Mouse (Mus musculus): ENCODE measurements at regions not wholly inside any gene's neighbourhood (a gene's known extent, or its start where the extent isn't known, plus 50 kb on each side); places are given as distances from the start of the nearest gene placed in this dataset.
A peak's percentile ranks its signal among the peaks of the same experiment; 100 is the strongest.

DNA sequence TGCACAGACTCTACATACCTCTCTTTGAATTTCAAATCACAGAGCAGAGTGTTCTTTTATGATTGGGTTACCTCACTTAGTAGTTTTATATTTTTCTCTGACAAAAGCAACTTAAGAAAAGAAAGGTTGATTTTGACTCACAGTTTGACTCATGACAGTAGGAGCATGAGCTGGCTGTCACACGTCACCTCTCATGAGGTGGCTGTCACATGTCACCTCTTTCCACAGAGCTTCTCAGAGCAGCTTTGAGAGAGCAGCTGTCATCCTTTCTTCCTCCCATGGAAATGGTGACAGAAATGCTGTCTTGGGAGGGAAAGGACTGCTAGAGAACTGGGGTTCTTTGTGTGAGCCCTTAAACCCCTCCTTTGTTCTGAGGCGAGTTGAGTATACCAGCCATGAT lies 133.4 kb downstream of the Gm5447 start:
- H3K36me3 ChIP-seq (ENCODE audit: control insufficient read depth, insufficient read depth, low read length) = no peaks in the 10 kb centered on the region
- no peak for DNase-seq
- H3K9ac ChIP-seq (ENCODE audit: low read depth, low read length) = no peak overlapping the region
- H3K4me1 ChIP-seq (ENCODE audit: control insufficient read depth, insufficient read depth, low read length) = no peaks in the 10 kb centered on the region
- H3K27ac ChIP-seq = no peak overlapping the region
- TF ChIP-seq CTCF (IDR thresholded peaks at IDR 0.05) (no peak), POLR2A (IDR thresholded peaks at IDR 0.05; ENCODE audit: insufficient read depth, low read depth, low read length) (no peak), EP300 (IDR thresholded peaks at IDR 0.05; ENCODE audit: insufficient read depth, low read depth, low read length) (no peak)
- intact Hi-C loops (cut with DNase I) = no loop called here
- WGBS = 58% methylated on average over 2 of the region's 2 CpGs
- H3K27me3 ChIP-seq (ENCODE audit: control insufficient read depth, insufficient read depth, low read length) = no peaks in the 10 kb centered on the region
- H3K4me3 ChIP-seq = no peak overlapping the region
- H3K79me2 ChIP-seq (replicated peaks; ENCODE audit: control insufficient read depth, insufficient read depth, low read length) = no peaks in the 10 kb centered on the region

GRCm38 (mm10) chr13:31109231-31109630 lies 135.2 kb downstream of the Gm5447 start:
- no peaks in the 10 kb centered on the region for H3K79me2 ChIP-seq (replicated peaks; ENCODE audit: control insufficient read depth, insufficient read depth, low read length)

DNA sequence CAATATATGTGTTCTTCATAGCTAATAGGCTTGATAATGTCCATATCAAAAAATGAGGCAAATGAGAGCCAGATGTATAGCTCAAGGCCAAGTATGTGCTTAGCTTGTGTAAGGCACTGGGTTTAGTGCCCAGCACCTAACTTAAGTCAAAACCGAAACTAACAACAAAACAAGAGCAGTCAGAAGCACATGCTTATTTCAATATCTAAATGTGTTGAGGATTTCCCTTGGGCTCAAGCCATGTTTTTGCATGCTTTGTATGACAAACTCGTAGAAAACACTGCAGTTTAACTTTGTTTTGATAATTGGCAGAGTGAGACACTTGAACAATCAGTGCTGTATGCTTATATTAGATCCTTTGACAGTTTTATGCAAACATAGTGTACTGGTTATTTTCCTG lies 148.7 kb downstream of the Gm5447 start:
- no peak for TF ChIP-seq POLR2A (IDR thresholded peaks at IDR 0.05; ENCODE audit: insufficient read depth, low read depth, low read length)
- 56% methylated on average over 2 of the region's 2 CpGs for WGBS
- intact Hi-C loops (cut with DNase I) = no loop called here
- Histone ChIP-seq H3K36me3 (ENCODE audit: control insufficient read depth, insufficient read depth, low read length) (no peaks in the 10 kb centered on the region), H3K9ac (ENCODE audit: low read depth, low read length) (no peak overlapping the region), H3K79me2 (replicated peaks; ENCODE audit: control insufficient read depth, insufficient read depth, low read length) (no peaks in the 10 kb centered on the region), H3K4me3 (no peak overlapping the region), H3K4me1 (ENCODE audit: control insufficient read depth, insufficient read depth, low read length) (no peaks in the 10 kb centered on the region), H3K27ac (no peak overlapping the region), H3K27me3 (ENCODE audit: control insufficient read depth, insufficient read depth, low read length) (no peaks in the 10 kb centered on the region)
- DNase-seq = no peak

More at GRCm38 (mm10) chr13:31109231-31109630, 135.2 kb downstream of the Gm5447 start:
- intact Hi-C loops (cut with DNase I) = no loop called here
- Histone ChIP-seq H3K4me1 (ENCODE audit: control insufficient read depth, insufficient read depth, low read length) (no peaks in the 10 kb centered on the region), H3K27me3 (ENCODE audit: control insufficient read depth, insufficient read depth, low read length) (no peaks in the 10 kb centered on the region), H3K27ac (no peak overlapping the region), H3K4me3 (no peak overlapping the region), H3K9ac (ENCODE audit: low read depth, low read length) (no peak overlapping the region), H3K36me3 (ENCODE audit: control insufficient read depth, insufficient read depth, low read length) (no peaks in the 10 kb centered on the region)
- 49% methylated on average over 2 of the region's 2 CpGs for WGBS
- no peak for TF ChIP-seq CTCF (IDR thresholded peaks at IDR 0.05)
- no peak for DNase-seq

DNA sequence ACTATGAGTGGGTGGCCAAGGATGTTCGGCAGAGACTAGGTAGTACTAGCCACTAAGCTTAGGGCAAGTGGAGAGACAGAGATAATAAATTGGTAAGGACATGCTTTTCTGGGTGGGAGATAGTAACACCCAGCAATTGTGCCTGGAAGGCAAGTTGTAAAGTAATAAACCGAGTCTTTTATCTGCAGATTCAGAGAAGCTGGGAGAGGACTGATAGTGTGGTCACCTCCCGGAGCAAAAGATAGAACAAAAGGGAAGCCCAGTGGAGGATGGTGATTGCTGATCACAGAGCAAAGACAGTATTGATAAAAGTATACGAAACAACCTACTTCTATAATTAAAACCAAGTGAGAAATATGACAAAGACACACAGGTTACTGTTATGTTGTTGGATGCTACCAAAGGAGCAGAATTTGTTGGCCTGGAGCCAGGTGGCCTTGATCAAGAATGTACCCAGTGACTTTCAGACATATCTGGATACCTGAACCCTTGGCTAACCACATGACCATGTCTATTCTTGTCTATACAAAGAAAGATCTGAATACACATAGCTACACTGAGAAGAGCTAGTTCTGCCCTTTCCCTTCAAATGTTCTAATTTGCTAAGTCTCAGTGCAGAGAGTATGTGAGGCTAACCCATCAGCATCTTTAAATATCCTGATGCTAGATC lies 150.7 kb downstream of the Gm5447 start:
- no peaks in the 10 kb centered on the region for H3K79me2 ChIP-seq (replicated peaks; ENCODE audit: control insufficient read depth, insufficient read depth, low read length)
- no peak for TF ChIP-seq CTCF (IDR thresholded peaks at IDR 0.05)
- no peak for TF ChIP-seq POLR2A (IDR thresholded peaks at IDR 0.05; ENCODE audit: insufficient read depth, low read depth, low read length)
- no peak for TF ChIP-seq EP300 (IDR thresholded peaks at IDR 0.05; ENCODE audit: insufficient read depth, low read depth, low read length)
- H3K27me3 ChIP-seq (ENCODE audit: control insufficient read depth, insufficient read depth, low read length) = no peaks in the 10 kb centered on the region
- no peak overlapping the region for H3K27ac ChIP-seq
- H3K4me3 ChIP-seq = no peak overlapping the region
- no peaks in the 10 kb centered on the region for H3K4me1 ChIP-seq (ENCODE audit: control insufficient read depth, insufficient read depth, low read length)
- no peak for DNase-seq
- no peak overlapping the region for H3K9ac ChIP-seq (ENCODE audit: low read depth, low read length)
- intact Hi-C loops (cut with DNase I) = no loop called here
- WGBS = 66% methylated on average over 4 of the region's 4 CpGs
- H3K36me3 ChIP-seq (ENCODE audit: control insufficient read depth, insufficient read depth, low read length) = no peaks in the 10 kb centered on the region

DNA sequence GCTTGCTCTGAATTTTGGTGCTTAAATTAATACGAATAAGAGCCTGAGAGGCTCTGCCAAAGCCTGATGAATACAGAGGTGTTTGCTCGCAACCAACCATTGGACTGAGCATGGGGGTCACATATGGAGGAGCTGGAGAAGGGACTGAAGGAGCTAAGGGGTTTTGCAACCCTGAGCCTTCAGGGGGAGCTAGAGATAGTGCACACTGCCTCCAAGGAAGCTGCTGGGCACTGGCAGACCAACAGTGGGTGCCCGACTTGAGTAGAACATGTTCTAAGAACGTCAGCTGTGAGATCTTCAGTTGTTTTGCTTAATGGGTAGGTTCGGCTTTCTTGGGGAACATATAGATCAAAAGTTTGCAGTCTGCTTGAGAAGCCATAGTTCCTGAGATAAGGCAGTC lies 158.5 kb downstream of the Gm5447 start:
- no peaks in the 10 kb centered on the region for H3K79me2 ChIP-seq (replicated peaks; ENCODE audit: control insufficient read depth, insufficient read depth, low read length)
- intact Hi-C loops (cut with DNase I) = no loop called here
- H3K4me3 ChIP-seq = no peak overlapping the region
- H3K4me1 ChIP-seq (ENCODE audit: control insufficient read depth, insufficient read depth, low read length) = no peaks in the 10 kb centered on the region
- H3K9ac ChIP-seq (ENCODE audit: low read depth, low read length) = no peak overlapping the region
- 81% methylated on average over 5 of the region's 5 CpGs for WGBS
- no peak overlapping the region for H3K27ac ChIP-seq
- TF ChIP-seq POLR2A (IDR thresholded peaks at IDR 0.05; ENCODE audit: insufficient read depth, low read depth, low read length) = no peak
- TF ChIP-seq CTCF (IDR thresholded peaks at IDR 0.05) = peak; percentile 10; the same call in 1 of the 2 replicates
- no peak for TF ChIP-seq EP300 (IDR thresholded peaks at IDR 0.05; ENCODE audit: insufficient read depth, low read depth, low read length)
- no peak for DNase-seq
- H3K36me3 ChIP-seq (ENCODE audit: control insufficient read depth, insufficient read depth, low read length) = no peaks in the 10 kb centered on the region
- no peaks in the 10 kb centered on the region for H3K27me3 ChIP-seq (ENCODE audit: control insufficient read depth, insufficient read depth, low read length)

GRCm38 (mm10) chr13:31139686-31140085 lies 165.7 kb downstream of the Gm5447 start:
- no peak for TF ChIP-seq POLR2A (IDR thresholded peaks at IDR 0.05; ENCODE audit: insufficient read depth, low read depth, low read length)
- no peak for TF ChIP-seq CTCF (IDR thresholded peaks at IDR 0.05)
- TF ChIP-seq EP300 (IDR thresholded peaks at IDR 0.05; ENCODE audit: insufficient read depth, low read depth, low read length) = no peak
- Histone ChIP-seq H3K27ac (no peak overlapping the region), H3K4me3 (no peak overlapping the region), H3K36me3 (ENCODE audit: control insufficient read depth, insufficient read depth, low read length) (no peaks in the 10 kb centered on the region), H3K9ac (ENCODE audit: low read depth, low read length) (no peak overlapping the region), H3K27me3 (ENCODE audit: control insufficient read depth, insufficient read depth, low read length) (no peaks in the 10 kb centered on the region), H3K79me2 (replicated peaks; ENCODE audit: control insufficient read depth, insufficient read depth, low read length) (no peaks in the 10 kb centered on the region), H3K4me1 (ENCODE audit: control insufficient read depth, insufficient read depth, low read length) (no peaks in the 10 kb centered on the region)
- DNase-seq = no peak
- intact Hi-C loops (cut with DNase I) = no loop called here
- 65% methylated on average over 3 of the region's 3 CpGs for WGBS

Data from heart, adult 2 months (tissue).